Mouse (Mus musculus) liver, adult 2 months (tissue): ENCODE measurements around the gene Wdr17. TPM values are rescaled to one million over a fixed set of nuclear protein-coding genes. Genes with fewer than 3 reads are reported as not detected.

Experiments
- DNase-seq: peaks from one replicate; pipeline ENCODE4 v3.0.0-alpha.2; 2011; ENCODE audit warnings: low read depth, low spot score; ENCODE audit errors: extremely low read depth
- H3K27ac ChIP-seq: fragments of 200-500 bp; replicated peaks from 2 replicates; pipeline ENCODE4 v1.5.1; 2012; ENCODE audit warnings: low read depth, mild to moderate bottlenecking, control low read depth, inconsistent platforms, low read length; ENCODE audit not compliant: insufficient read depth
- H3K27me3 ChIP-seq: fragments of 200-500 bp; 2 replicates; pipeline ENCODE4 v1.6.1; 2012; ENCODE audit warnings: mild to moderate bottlenecking, moderate library complexity, low read length, inconsistent platforms; ENCODE audit not compliant: control insufficient read depth, insufficient read depth
- H3K36me3 ChIP-seq: fragments of 200-500 bp; 2 replicates; pipeline ENCODE4 v1.6.1; 2012; ENCODE audit warnings: low read length, inconsistent platforms; ENCODE audit not compliant: control insufficient read depth, insufficient read depth
- H3K4me1 ChIP-seq: fragments of 200-500 bp; 2 replicates; pipeline ENCODE4 v1.6.1; 2011; ENCODE audit warnings: low read length; ENCODE audit not compliant: control insufficient read depth, insufficient read depth
- H3K4me3 ChIP-seq: fragments of 200-500 bp; 2 replicates; pipeline ENCODE4 v1.5.1; 2011; ENCODE audit warnings: low read depth, mild to moderate bottlenecking, control low read depth, low read length, moderate library complexity; ENCODE audit not compliant: insufficient read depth
- H3K79me2 ChIP-seq: fragments of 200-500 bp; 2 replicates; pipeline ENCODE4 v1.6.1; 2012; ENCODE audit warnings: inconsistent platforms, mild to moderate bottlenecking, low read length, moderate library complexity; ENCODE audit not compliant: control insufficient read depth, insufficient read depth
- H3K9ac ChIP-seq: fragments of 200-500 bp; 2 replicates; pipeline ENCODE4 v1.6.1; 2012; ENCODE audit warnings: low read depth, mild to moderate bottlenecking, control low read depth, inconsistent platforms, low read length
- CTCF ChIP-seq: fragments of 200-500 bp; IDR thresholded peaks from 2 replicates; pipeline ENCODE4 v1.5.1; 2011; ENCODE audit warnings: low read depth, low read length, control low read depth
- POLR2A ChIP-seq: fragments of 200-500 bp; IDR thresholded peaks from 2 replicates; pipeline ENCODE4 v1.6.1; 2011; ENCODE audit warnings: low read length, control low read depth; ENCODE audit not compliant: insufficient read depth; ENCODE audit errors: extremely low read depth
- WGBS: fragments of 180-500 bp; shearing (Covaris S2); methylation state at CpG from one replicate; pipeline ENCODE4 v1.1.7; 2018; 5-methylcytosine and 5-hydroxymethylcytosine counted together
- polyA plus RNA-seq: library from polyadenylated mRNA; depleted of rRNA; stranded (reverse); fragments of >200 nt; gene quantifications from 2 replicates; pipeline ENCODE4 v1.2.3, GENCODE M21; 2012
- total RNA-seq: library from RNA; depleted of rRNA; stranded (reverse); fragments of >200 nt; gene quantifications from 2 replicates; pipeline ENCODE4 v1.2.3, GENCODE M21; 2014

The Wdr17 gene
- total and polyA plus RNA-seq, 2 experiments = not detected

GRCm38 (mm10) chr8:54609336-54609735 is 277.6 kb downstream of the Wdr17 start:
- Histone ChIP-seq H3K9ac (no peak overlapping the region), H3K4me3 (no peak overlapping the region), H3K36me3 (no peaks in the 10 kb centered on the region), H3K27me3 (peaks cover 5% of the 10 kb centered on the region; the same call in 1 of the 2 replicates), H3K27ac (no peak overlapping the region), H3K4me1 (no peaks in the 10 kb centered on the region), H3K79me2 (no peaks in the 10 kb centered on the region)
- WGBS = 79% methylated on average over 2 of the region's 2 CpGs
- no peak for DNase-seq
- TF ChIP-seq POLR2A (no peak), CTCF (no peak)

- no peak for DNase-seq
- no peaks in the 10 kb centered on the region for H3K79me2 ChIP-seq
These were observed 283.5 kb downstream of the Wdr17 start for GRCm38 (mm10) chr8:54603440-54603839.

GRCm38 (mm10) chr8:54600671-54601251 is 286.2 kb downstream of the Wdr17 start, which contains the start of gene Spata4:
Gene Spata4, plus strand, starts transcription at chr8:54600781.
- H3K79me2 ChIP-seq = no peaks in the 10 kb centered on the region
- no peak within 1 kb of the TSS for H3K27ac ChIP-seq
- H3K9ac ChIP-seq = no peak within 1 kb of the TSS
- no peak for DNase-seq
- H3K36me3 ChIP-seq = no peaks in the 10 kb centered on the region
- no peaks in the 10 kb centered on the region; the same call in 1 of the 2 replicates for H3K4me1 ChIP-seq
- peaks cover 5% of the 10 kb centered on the region for H3K27me3 ChIP-seq
- no peak within 1 kb of the TSS for H3K4me3 ChIP-seq
- 14% methylated on average over 21 of the region's 21 CpGs for WGBS
- TF ChIP-seq CTCF (no peak), POLR2A (no peak)

More at GRCm38 (mm10) chr8:54603440-54603839, 283.5 kb downstream of the Wdr17 start:
- H3K27ac ChIP-seq = no peak overlapping the region
- no peak for TF ChIP-seq CTCF
- TF ChIP-seq POLR2A = no peak
- no peaks in the 10 kb centered on the region; the same call in 1 of the 2 replicates for H3K4me1 ChIP-seq
- H3K27me3 ChIP-seq = peaks cover 5% of the 10 kb centered on the region
- H3K36me3 ChIP-seq = no peaks in the 10 kb centered on the region
- WGBS = 73% methylated on average over 4 of the region's 4 CpGs
- no peak overlapping the region for H3K9ac ChIP-seq
- H3K4me3 ChIP-seq = no peak overlapping the region

GRCm38 (mm10) chr8:54597386-54597785 is 289.6 kb downstream of the Wdr17 start:
- WGBS = 87% methylated on average over 2 of the region's 2 CpGs

GRCm38 (mm10) chr8:54596940-54597339 is 290.0 kb downstream of the Wdr17 start:
- peaks cover 3% of the 10 kb centered on the region for H3K27me3 ChIP-seq
- H3K9ac ChIP-seq = no peak overlapping the region
- TF ChIP-seq CTCF (no peak), POLR2A (no peak)
- no peaks in the 10 kb centered on the region; the same call in 1 of the 2 replicates for H3K4me1 ChIP-seq
- no peak for DNase-seq
- no peaks in the 10 kb centered on the region for H3K79me2 ChIP-seq
- H3K36me3 ChIP-seq = no peaks in the 10 kb centered on the region
- no peak overlapping the region for H3K4me3 ChIP-seq
- H3K27ac ChIP-seq = no peak overlapping the region
- WGBS = 85% methylated on average over 2 of the region's 2 CpGs

More at GRCm38 (mm10) chr8:54597386-54597785, 289.6 kb downstream of the Wdr17 start:
- Histone ChIP-seq H3K4me3 (no peak overlapping the region), H3K27me3 (peaks cover 3% of the 10 kb centered on the region), H3K27ac (no peak overlapping the region), H3K79me2 (no peaks in the 10 kb centered on the region), H3K9ac (no peak overlapping the region), H3K36me3 (no peaks in the 10 kb centered on the region), H3K4me1 (no peaks in the 10 kb centered on the region; the same call in 1 of the 2 replicates)
- no peak for DNase-seq
- TF ChIP-seq POLR2A = no peak
- no peak for TF ChIP-seq CTCF

GRCm38 (mm10) chr8:54596051-54596450 is 290.9 kb downstream of the Wdr17 start:
- Histone ChIP-seq H3K9ac (no peak overlapping the region), H3K79me2 (no peaks in the 10 kb centered on the region), H3K4me3 (no peak overlapping the region), H3K36me3 (no peaks in the 10 kb centered on the region), H3K4me1 (no peaks in the 10 kb centered on the region; the same call in 1 of the 2 replicates), H3K27ac (no peak overlapping the region), H3K27me3 (peaks cover 3% of the 10 kb centered on the region)
- WGBS = 60% methylated on average over 2 of the region's 2 CpGs
- no peak for DNase-seq
- TF ChIP-seq CTCF (no peak), POLR2A (no peak)
